Mouse (Mus musculus) megakaryocyte, embryonic 14.5 days (primary cell): ENCODE data around the gene Wdr45b. TPM values are rescaled to one million over a fixed set of nuclear protein-coding genes. Genes with fewer than 3 reads are reported as not detected.
A peak's percentile ranks its signal among the peaks of the same experiment; 100 is the strongest.

Source experiments
- H3K27me3 ChIP-seq: replicated peaks from 2 replicates; pipeline ENCODE3; 2012; ENCODE audit warnings: inconsistent platforms
- H3K36me3 ChIP-seq: replicated peaks from 2 replicates; pipeline ENCODE3; 2012; ENCODE audit warnings: low read length, inconsistent platforms, mixed read lengths
- H3K4me1 ChIP-seq: 2 replicates; pipeline ENCODE4 v1.6.1; 2012; ENCODE audit warnings: inconsistent platforms
- H3K4me3 ChIP-seq: replicated peaks from 2 replicates; pipeline ENCODE3; 2012; ENCODE audit warnings: moderate library complexity, mild to moderate bottlenecking, inconsistent platforms
- H3K9me3 ChIP-seq: 2 replicates; pipeline ENCODE4 v1.6.1; 2012; ENCODE audit warnings: inconsistent platforms
- FLI1 ChIP-seq: IDR thresholded peaks from 2 replicates; pipeline ENCODE4 v1.6.1; 2012; ENCODE audit warnings: low read length, inconsistent platforms, mixed read lengths
- GATA1 ChIP-seq: IDR thresholded peaks from 3 replicates; pipeline ENCODE4 v1.6.1; 2012; ENCODE audit warnings: mixed read lengths, low read length, inconsistent platforms, borderline replicate concordance
- polyA plus RNA-seq: library from polyadenylated mRNA; stranded (reverse); fragments of >175 nt; gene quantifications from 2 replicates; pipeline ENCODE4 v1.2.3, GENCODE M21; 2012; ENCODE audit warnings: low replicate concordance; ENCODE audit not compliant: insufficient read depth

Wdr45b gene
- 5.5 and 5.6 TPM in 2 replicates for polyA plus RNA-seq

- Histone ChIP-seq H3K4me1 (peaks cover 51% of the 10 kb centered on the region), H3K9me3 (no peaks in the 10 kb centered on the region), H3K4me3 (peak within 1 kb of the TSS; percentile 93), H3K36me3 (peaks cover 24% of the 10 kb centered on the region), H3K27me3 (peaks cover 4% of the 10 kb centered on the region)
- TF ChIP-seq FLI1: no peak; the same call in 1 of the 2 replicates
These were observed at the start of gene Wdr45b for GRCm38 (mm10) chr11:121354091-121354707. Wdr45b (minus strand) TSS chr11:121354445.

GRCm38 (mm10) chr11:121392405-121392804 lies 38.2 kb upstream of the Wdr45b start:
- no peak overlapping the region for H3K4me3 ChIP-seq
- H3K27me3 ChIP-seq: peaks cover 19% of the 10 kb centered on the region
- H3K9me3 ChIP-seq: peaks cover 40% of the 10 kb centered on the region
- TF ChIP-seq FLI1 (no peak), GATA1 (no peak)
- no peaks in the 10 kb centered on the region for H3K36me3 ChIP-seq
- H3K4me1 ChIP-seq: peaks cover 36% of the 10 kb centered on the region

- Histone ChIP-seq H3K27me3 (peaks cover 28% of the 10 kb centered on the region), H3K9me3 (peaks cover 40% of the 10 kb centered on the region)
- no peak for TF ChIP-seq FLI1
- no peak for TF ChIP-seq GATA1
These were observed 36.5 kb upstream of the Wdr45b start for GRCm38 (mm10) chr11:121390793-121391192.

GRCm38 (mm10) chr11:121388554-121388945 lies 34.3 kb upstream of the Wdr45b start:
- peaks cover 32% of the 10 kb centered on the region for H3K27me3 ChIP-seq
- H3K9me3 ChIP-seq: peaks cover 43% of the 10 kb centered on the region
- TF ChIP-seq GATA1 (no peak), FLI1 (no peak)
- no peaks in the 10 kb centered on the region for H3K36me3 ChIP-seq
- peak overlapping the region; percentile 91 for H3K4me3 ChIP-seq
- H3K4me1 ChIP-seq: peaks cover 33% of the 10 kb centered on the region

More at GRCm38 (mm10) chr11:121390793-121391192, 36.5 kb upstream of the Wdr45b start:
- Histone ChIP-seq H3K4me1 (peaks cover 38% of the 10 kb centered on the region), H3K4me3 (no peak overlapping the region), H3K36me3 (no peaks in the 10 kb centered on the region)

DNA sequence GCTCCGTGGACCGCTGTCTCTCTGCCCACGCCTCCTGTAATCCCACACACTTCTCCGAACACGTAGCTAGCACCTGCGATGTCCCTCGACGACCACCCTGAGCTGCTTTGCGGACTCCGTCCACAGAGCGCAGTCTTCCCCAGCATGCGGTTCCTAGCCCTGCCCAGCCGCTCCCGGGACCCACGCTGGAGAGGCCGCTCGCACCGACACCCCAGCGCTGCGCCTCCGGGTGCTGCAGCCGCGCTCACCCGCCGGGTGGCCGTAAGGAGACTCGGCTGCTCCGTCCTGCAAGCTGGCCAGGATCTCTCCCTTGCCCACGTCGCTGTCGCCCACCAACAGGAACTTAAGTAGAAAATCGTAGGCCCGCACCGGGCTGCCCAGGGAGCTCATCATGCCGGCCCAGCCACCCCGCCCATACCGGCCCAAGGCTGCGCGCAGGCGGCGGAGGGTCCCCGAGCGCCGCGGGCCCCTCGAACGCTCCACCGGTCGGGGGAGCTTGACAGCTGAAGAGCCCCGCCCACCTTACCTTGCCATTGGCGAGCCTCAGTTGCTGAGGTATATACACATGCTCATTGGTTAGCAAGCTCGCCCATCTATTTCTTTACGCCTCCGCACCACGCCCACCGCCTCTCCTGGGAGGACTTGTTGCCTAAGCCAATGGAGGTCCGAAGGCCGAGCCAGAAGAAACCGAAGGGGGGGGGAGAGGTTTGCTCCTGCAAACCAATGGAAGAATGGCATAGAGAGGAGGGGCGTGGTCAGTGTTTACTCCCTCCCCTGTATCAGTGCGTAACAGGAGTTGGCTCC lies 33.7 kb upstream of the Wdr45b start, which contains the start of gene Rab40b:
Gene Rab40b, minus strand, starts transcription at position 502 of the 804 bp plus-strand sequence.
- Histone ChIP-seq H3K9me3 (peaks cover 43% of the 10 kb centered on the region), H3K4me3 (peak within 1 kb of the TSS; percentile 91), H3K27me3 (peaks cover 31% of the 10 kb centered on the region), H3K36me3 (no peaks in the 10 kb centered on the region), H3K4me1 (peaks cover 33% of the 10 kb centered on the region)
- TF ChIP-seq GATA1: no peak
- no peak for TF ChIP-seq FLI1

- peaks cover 5% of the 10 kb centered on the region for H3K27me3 ChIP-seq
- peaks cover 10% of the 10 kb centered on the region for H3K9me3 ChIP-seq
These were observed 26.0 kb upstream of the Wdr45b start for GRCm38 (mm10) chr11:121380294-121380693.

GRCm38 (mm10) chr11:121378644-121379043 lies 24.4 kb upstream of the Wdr45b start:
- H3K9me3 ChIP-seq: peaks cover 9% of the 10 kb centered on the region
- H3K36me3 ChIP-seq: no peaks in the 10 kb centered on the region
- peaks cover 1% of the 10 kb centered on the region for H3K27me3 ChIP-seq
- TF ChIP-seq FLI1 (no peak), GATA1 (no peak)
- no peak overlapping the region for H3K4me3 ChIP-seq
- peaks cover 10% of the 10 kb centered on the region for H3K4me1 ChIP-seq

More at GRCm38 (mm10) chr11:121380294-121380693, 26.0 kb upstream of the Wdr45b start:
- Histone ChIP-seq H3K36me3 (no peaks in the 10 kb centered on the region), H3K4me3 (no peak overlapping the region), H3K4me1 (peaks cover 4% of the 10 kb centered on the region; the same call in 1 of the 2 replicates)
- TF ChIP-seq GATA1 (no peak), FLI1 (no peak)

GRCm38 (mm10) chr11:121373305-121373704 lies 19.1 kb upstream of the Wdr45b start:
- no peak for TF ChIP-seq GATA1
- TF ChIP-seq FLI1: no peak
- Histone ChIP-seq H3K9me3 (peaks cover 2% of the 10 kb centered on the region), H3K36me3 (no peaks in the 10 kb centered on the region), H3K27me3 (peaks cover 2% of the 10 kb centered on the region), H3K4me1 (peaks cover 32% of the 10 kb centered on the region), H3K4me3 (no peak overlapping the region)

DNA sequence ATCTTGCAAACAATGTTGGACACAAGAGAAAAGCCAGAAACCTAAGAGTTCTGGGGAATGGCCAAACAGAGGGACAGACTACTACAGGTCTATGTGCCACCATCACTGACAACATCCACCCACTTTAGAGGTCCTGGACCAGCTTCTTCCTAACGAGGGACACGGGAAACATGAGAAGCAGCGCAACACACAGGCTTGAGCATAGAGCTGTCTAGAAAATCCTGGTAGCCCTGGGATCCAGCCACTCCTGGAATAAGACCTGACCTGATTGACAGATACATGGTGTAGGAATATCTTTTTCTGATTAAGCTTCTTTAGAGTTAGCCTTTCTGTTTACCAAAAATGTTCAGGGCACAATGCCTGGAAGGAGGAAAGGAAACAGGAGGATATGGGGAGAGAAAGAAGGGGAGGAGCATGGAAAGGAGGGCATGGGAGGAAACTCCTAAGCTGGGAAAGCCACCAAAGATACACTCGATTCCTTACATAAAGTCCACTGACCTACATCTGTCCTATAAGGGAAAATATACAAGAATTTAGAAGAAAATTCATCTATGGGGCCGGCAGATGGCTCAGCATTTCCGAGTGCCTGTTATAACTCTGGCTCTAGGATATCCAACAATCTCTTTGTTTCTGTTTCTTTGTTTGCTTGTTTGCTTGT lies 16.2 kb upstream of the Wdr45b start:
- no peak overlapping the region for H3K4me3 ChIP-seq
- H3K4me1 ChIP-seq: peaks cover 46% of the 10 kb centered on the region
- no peaks in the 10 kb centered on the region for H3K36me3 ChIP-seq
- TF ChIP-seq FLI1 (no peak), GATA1 (no peak)
- H3K27me3 ChIP-seq: peaks cover 2% of the 10 kb centered on the region
- no peaks in the 10 kb centered on the region for H3K9me3 ChIP-seq

- Histone ChIP-seq H3K9me3 (no peaks in the 10 kb centered on the region), H3K27me3 (peaks cover 2% of the 10 kb centered on the region), H3K4me3 (no peak overlapping the region), H3K4me1 (peaks cover 44% of the 10 kb centered on the region), H3K36me3 (no peaks in the 10 kb centered on the region)
- no peak for TF ChIP-seq FLI1
- TF ChIP-seq GATA1: no peak
These were observed 15.4 kb upstream of the Wdr45b start for GRCm38 (mm10) chr11:121369622-121370021.
